Mouse (Mus musculus): ENCODE results near the gene Ampd2. TPM values are rescaled to one million over a fixed set of nuclear protein-coding genes. Genes with fewer than 3 reads are reported as not detected.

Ampd2 gene
- total and polyA plus RNA-seq, 3 experiments = 28.3 to 85.9 (median 55.8) TPM

GRCm38 (mm10) chr3:108121101-108121500, 34.6 kb upstream of the Ampd2 start:
- Histone ChIP-seq H3K27ac (ENCODE audit: insufficient read depth, low read depth) (no peak overlapping the region), H3K36me3 (replicated peaks in 1 of 2; ENCODE audit: control insufficient read depth in 1 of 2, insufficient read depth in 1 of 2, low read length in 1 of 2) (peaks cover 39 to 77% of the 10 kb centered on the region in 2 experiments), H3K27me3 (replicated peaks) (no peaks in the 10 kb centered on the region), H3K79me2 (replicated peaks; ENCODE audit: control insufficient read depth, extremely low read depth, insufficient read depth, poor library complexity, severe bottlenecking) (no peaks in the 10 kb centered on the region), H3K9me3 (replicated peaks; ENCODE audit: low read length) (no peaks in the 10 kb centered on the region), H3K9ac (ENCODE audit: insufficient read depth, low read depth) (no peak overlapping the region), H3K4me3 (replicated peaks in 1 of 3; ENCODE audit: low read depth in 2 of 3, low read length in 2 of 3, poor library complexity in 1 of 3) (no peak overlapping the region), H3K4me2 (ENCODE audit: insufficient read depth, low read depth, poor library complexity, severe bottlenecking) (no peak overlapping the region), H3K4me1 (ENCODE audit: control insufficient read depth in 1 of 2, insufficient read depth in 2 of 2) (peaks cover 0 to 24% of the 10 kb centered on the region in 2 experiments; a peak in 1 of 4 replicates)
- TF ChIP-seq MXI1 (IDR thresholded peaks at IDR 0.05; ENCODE audit: low read depth, low read length) = no peak
- dilution Hi-C loops (cut with MboI; ENCODE audit: extremely low pct_ligation_motif_present, extremely low pct_unique_long_range_greater_than_20kb, low sequenced_read_pairs) (no loop called here), in situ Hi-C loops (cut with MboI; ENCODE audit: low pct_ligation_motif_present, low pct_unique_long_range_greater_than_20kb, low sequenced_read_pairs) (no loop called here)
- no peak for DNase-seq (ENCODE audit: extremely low read depth)

DNA sequence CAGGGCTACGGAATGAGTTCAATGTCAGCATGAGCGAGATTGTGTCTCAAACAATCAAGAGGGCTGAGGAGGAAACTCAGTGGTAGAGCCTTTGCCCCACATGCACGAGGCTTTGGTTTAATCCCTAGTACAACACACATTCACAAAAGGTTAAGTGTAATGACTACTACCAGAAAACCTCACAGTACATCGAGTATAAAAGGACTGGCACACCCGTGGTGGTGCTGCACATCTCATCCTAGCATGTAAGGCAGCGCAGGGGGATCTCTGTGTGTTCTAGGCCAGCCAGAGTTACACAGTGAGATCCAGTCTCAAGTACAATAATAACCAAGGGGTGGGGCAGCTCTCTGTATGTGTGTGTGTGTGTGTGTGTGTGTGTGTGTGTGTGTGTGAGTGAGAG, 31.0 kb upstream of the Ampd2 start:
- no peak for DNase-seq (ENCODE audit: extremely low read depth)
- Histone ChIP-seq H3K4me2 (ENCODE audit: insufficient read depth, low read depth, poor library complexity, severe bottlenecking) (no peak overlapping the region), H3K36me3 (replicated peaks in 1 of 2; ENCODE audit: control insufficient read depth in 1 of 2, insufficient read depth in 1 of 2, low read length in 1 of 2) (peaks cover 55 to 82% of the 10 kb centered on the region in 2 experiments), H3K4me3 (replicated peaks in 1 of 3; ENCODE audit: low read depth in 2 of 3, low read length in 2 of 3, poor library complexity in 1 of 3) (no peak overlapping the region), H3K27me3 (replicated peaks) (no peaks in the 10 kb centered on the region), H3K9me3 (replicated peaks; ENCODE audit: low read length) (no peaks in the 10 kb centered on the region), H3K27ac (ENCODE audit: insufficient read depth, low read depth) (no peak overlapping the region), H3K9ac (ENCODE audit: insufficient read depth, low read depth) (no peak overlapping the region), H3K4me1 (ENCODE audit: control insufficient read depth in 1 of 2, insufficient read depth in 2 of 2) (peaks cover 0 to 4% of the 10 kb centered on the region in 2 experiments; a peak in 2 of 4 replicates), H3K79me2 (replicated peaks; ENCODE audit: control insufficient read depth, extremely low read depth, insufficient read depth, poor library complexity, severe bottlenecking) (no peaks in the 10 kb centered on the region)
- TF ChIP-seq POLR2A (IDR thresholded peaks at IDR 0.05; ENCODE audit: low read depth, low read length) (no peak), ELF1 (IDR thresholded peaks at IDR 0.05; ENCODE audit: low read depth, low read length) (no peak), ZC3H11A (IDR thresholded peaks at IDR 0.05; ENCODE audit: low read depth, low read length) (no peak), TCF12 (IDR thresholded peaks at IDR 0.05; ENCODE audit: low read depth, low read length) (no peak), MYC (IDR thresholded peaks at IDR 0.05; ENCODE audit: low read depth, low read length) (no peak), MAX (IDR thresholded peaks at IDR 0.05; ENCODE audit: low read length) (no peak), CHD1 (IDR thresholded peaks at IDR 0.05; ENCODE audit: low read depth, low read length) (no peak), ZKSCAN1 (IDR thresholded peaks at IDR 0.05; ENCODE audit: borderline replicate concordance, low read depth, low read length) (no peak), EP300 (IDR thresholded peaks at IDR 0.05; ENCODE audit: low read length) (no peak), MEF2A (IDR thresholded peaks at IDR 0.05; ENCODE audit: borderline replicate concordance, low read depth, low read length) (no peak), POLR2AphosphoS2 (IDR thresholded peaks at IDR 0.05; ENCODE audit: low read depth, low read length) (no peak), USF2 (conservative IDR thresholded peaks at IDR 0.05; ENCODE audit: low read depth, low read length) (no peak), JUND (conservative IDR thresholded peaks at IDR 0.05; ENCODE audit: low read depth, low read length) (no peak), CTCF (conservative IDR thresholded peaks at IDR 0.05 in 1 of 2, IDR thresholded peaks at IDR 0.05 in 1 of 2; ENCODE audit: low read depth in 2 of 2, low read length in 2 of 2) (no peak), SMC3 (IDR thresholded peaks at IDR 0.05; ENCODE audit: low read depth, low read length) (no peak), BHLHE40 (IDR thresholded peaks at IDR 0.05; ENCODE audit: low read depth, low read length) (no peak), CHD2 (IDR thresholded peaks at IDR 0.05; ENCODE audit: low read length) (no peak), IRF4 (IDR thresholded peaks at IDR 0.05; ENCODE audit: low read depth, low read length) (no peak), PAX5 (IDR thresholded peaks at IDR 0.05; ENCODE audit: low read length) (no peak)
- dilution Hi-C loops (cut with MboI; ENCODE audit: extremely low pct_ligation_motif_present, extremely low pct_unique_long_range_greater_than_20kb, low sequenced_read_pairs) (no loop called here), in situ Hi-C loops (cut with MboI; ENCODE audit: low pct_ligation_motif_present, low pct_unique_long_range_greater_than_20kb, low sequenced_read_pairs) (no loop called here)

All from CH12.LX (cell line).